Mouse (Mus musculus) adrenal gland, adult 8-10 months (tissue): ENCODE measurements around the gene Krt17. TPM values are rescaled to one million over a fixed set of nuclear protein-coding genes. Genes with fewer than 3 reads are reported as not detected.
"Not testable (repeated sequence)": the region's sequence is repeated elsewhere in the genome, so short reads cannot be mapped to it uniquely, and the experiment has no call there.

Source experiments
- DNase-seq: peaks from one replicate; pipeline ENCODE4 v3.0.0; 2022
- total RNA-seq, 4 experiments: library from RNA; stranded (reverse); gene quantifications; 2 replicates each; pipeline ENCODE4 v1.2.4; 2022

Gene Krt17
- total RNA-seq, 4 experiments from 2014 or later = not detected

- DNase-seq = no peak
Observed at GRCm38 (mm10) chr11:100262058-100262980, 1.5 kb upstream of the Krt17 start.

- no peak for DNase-seq
Observed at GRCm38 (mm10) chr11:100261235-100261605, 391 bp upstream of the Krt17 start.

GRCm38 (mm10) chr11:100259079-100259478 is 1.8 kb downstream of the Krt17 start:
- DNase-seq = no peak

- DNase-seq = no peak
Observed at GRCm38 (mm10) chr11:100257967-100258366, 2.9 kb downstream of the Krt17 start.

- DNase-seq = no peak
Observed at GRCm38 (mm10) chr11:100255514-100255913, 5.3 kb downstream of the Krt17 start.

- DNase-seq = no peak
Observed at GRCm38 (mm10) chr11:100254360-100255090, 6.3 kb downstream of the Krt17 start.

- DNase-seq = no peak
Observed at GRCm38 (mm10) chr11:100248852-100249465, 11.9 kb downstream of the Krt17 start, which contains the start of gene Krt16. Gene Krt16, minus strand, starts transcription at chr11:100248902.

- not testable (repeated sequence) for DNase-seq
Observed at GRCm38 (mm10) chr11:100246471-100246870, 14.4 kb downstream of the Krt17 start.

GRCm38 (mm10) chr11:100240272-100240671 is 20.6 kb downstream of the Krt17 start:
- not testable (repeated sequence) for DNase-seq

- DNase-seq = no peak
Observed at GRCm38 (mm10) chr11:100221741-100222140, 39.1 kb downstream of the Krt17 start.

- no peak for DNase-seq
Observed at GRCm38 (mm10) chr11:100219304-100219703, 41.5 kb downstream of the Krt17 start.

- DNase-seq = no peak
Observed at GRCm38 (mm10) chr11:100208542-100208941, 52.3 kb downstream of the Krt17 start.

GRCm38 (mm10) chr11:100207498-100207897 is 53.3 kb downstream of the Krt17 start, which contains the start of gene Krt14:
Gene Krt14, minus strand, starts transcription at chr11:100207548.
- DNase-seq = no peak

Other genes starting within 250 kb of the Krt17 start
- not detected for gene Krt33a, start 244.8 kb downstream of the Krt17 start, total RNA-seq
- gene Krt33b, start 231.2 kb downstream of the Krt17 start, total RNA-seq = not detected
- gene Krt34, start 219.5 kb downstream of the Krt17 start, total RNA-seq = not detected
- gene Krt31, start 210.5 kb downstream of the Krt17 start, total RNA-seq = not detected
- not detected for gene Krt32, start 172.8 kb downstream of the Krt17 start, total RNA-seq
- gene Krt35, start 164.8 kb downstream of the Krt17 start, total RNA-seq = not detected
- under 1 TPM in 2 of 4 experiments, not detected in 2; 0.31 to 0.40 TPM for gene Krt36, start 155.4 kb downstream of the Krt17 start, total RNA-seq
- gene Krt13, start 139.5 kb downstream of the Krt17 start, total RNA-seq = not detected
- gene Krt15, start 125.1 kb downstream of the Krt17 start, total RNA-seq = not detected
- gene Krt19, start 112.4 kb downstream of the Krt17 start, total RNA-seq = 1 to 10 TPM; 1.3 to 4.2 (median 3.7) TPM
- under 1 TPM in 1 of 4 experiments, not detected in 3; 0.11 TPM for gene Krt9, start 67.8 kb downstream of the Krt17 start, total RNA-seq
- gene Krt14, start 53.5 kb downstream of the Krt17 start, total RNA-seq = under 1 TPM in 2 of 4 experiments, not detected in 2; 0.22 to 0.27 TPM
- gene Krt16, start 12.1 kb downstream of the Krt17 start, total RNA-seq = not detected
- gene Krt42, start 8.8 kb upstream of the Krt17 start, total RNA-seq = not detected
- 1,000 to 10,000 TPM in 3 of 4 experiments, 100 to 1,000 TPM in 1; 987 to 1,365 (median 1,077) TPM for gene Eif1, start 58.9 kb upstream of the Krt17 start, total RNA-seq
- gene Gast, start 73.4 kb upstream of the Krt17 start, total RNA-seq = not detected
- 100 to 1,000 TPM in 2 of 4 experiments, 10 to 100 TPM in 2; 50.2 to 117 (median 83.7) TPM for gene Hap1, start 95.1 kb upstream of the Krt17 start, total RNA-seq
- 100 to 1,000 TPM in 1 of 4 experiments, 10 to 100 TPM in 3; 57.5 to 101 (median 82.0) TPM for gene Jup, start 136.7 kb upstream of the Krt17 start, total RNA-seq
- 10 to 100 TPM; 28.4 to 63.1 (median 42.6) TPM for gene P3h4, start 153.8 kb upstream of the Krt17 start, total RNA-seq
- 10 to 100 TPM; 15.4 to 57.8 (median 31.3) TPM for gene Fkbp10, start 154.7 kb upstream of the Krt17 start, total RNA-seq
- gene Nt5c3b, start 180.8 kb upstream of the Krt17 start, total RNA-seq = 10 to 100 TPM; 49.7 to 76.8 (median 68.5) TPM
- 1 to 10 TPM in 3 of 4 experiments, under 1 TPM in 1; 0.99 to 2.3 (median 1.5) TPM for gene Klhl10, start 180.9 kb upstream of the Krt17 start, total RNA-seq
- gene Klhl11, start 211.7 kb upstream of the Krt17 start, total RNA-seq = 10 to 100 TPM; 62.9 to 96.4 (median 75.3) TPM